12 mouse cellular contexts compared by ENCODE assay signal in genomic region chr13:63186642-63187041, GRCm38 (mm10).
DNase-seq lines count a peak whose midpoint lies in the region; ATAC-seq and TF ChIP-seq lines count a peak whose summit lies in the region.
"Had no signal": no experiment of that assay in that cellular context is flagged by ENCODE, and none has a peak within 500 bp of the region (broad histone marks: within the 10 kb centered on the region; RNA-seq: fewer than 3 reads in every experiment).

No protein-coding gene starts in this region.

- H3K4me2 ChIP-seq in kidney, embryonic 16.5 days (replicated peaks; ENCODE audit: low read depth, low read length): no peak overlapping the region
- H3K4me2 ChIP-seq in embryonic facial prominence, embryonic 13.5 days: no peak overlapping the region
- no peak overlapping the region for H3K4me2 ChIP-seq in midbrain, embryonic 14.5 days (ENCODE audit: low read length)
- H3K4me2 ChIP-seq: liver, embryonic 13.5 days had no signal

- no peaks in the 10 kb centered on the region for H3K79me2 ChIP-seq in heart, adult 2 months (replicated peaks; ENCODE audit: control insufficient read depth, insufficient read depth, low read length)

- no peak overlapping the region for H3K4me3 ChIP-seq in heart, adult 2 months
- H3K4me3 ChIP-seq in kidney, embryonic 16.5 days (ENCODE audit: low read length): no peak overlapping the region
- no peak overlapping the region for H3K4me3 ChIP-seq in embryonic facial prominence, embryonic 13.5 days
- no peak overlapping the region for H3K4me3 ChIP-seq in midbrain, embryonic 14.5 days (replicated peaks; ENCODE audit: low read depth, low read length)
- H3K4me3 ChIP-seq: hindbrain, embryonic 10.5 days; liver, embryonic 13.5 days had no signal

- WGBS in heart, adult 2 months: 66% methylated on average over 1 of the region's 1 CpGs
- 61% methylated on average over 1 of the region's 1 CpGs for WGBS in kidney, embryonic 16.5 days
- WGBS in embryonic facial prominence, embryonic 13.5 days: 45% methylated on average over 1 of the region's 1 CpGs
- WGBS in midbrain, embryonic 14.5 days: 91% methylated on average over 1 of the region's 1 CpGs

- no peak for TF ChIP-seq POLR2A in heart, adult 2 months (IDR thresholded peaks at IDR 0.05; ENCODE audit: insufficient read depth, low read depth, low read length)

- no peak overlapping the region for H3K9ac ChIP-seq in heart, adult 2 months (ENCODE audit: low read depth, low read length)
- H3K9ac ChIP-seq in kidney, embryonic 16.5 days (replicated peaks; ENCODE audit: low read length): no peak overlapping the region
- H3K9ac ChIP-seq in embryonic facial prominence, embryonic 13.5 days: no peak overlapping the region
- no peak overlapping the region for H3K9ac ChIP-seq in midbrain, embryonic 14.5 days (replicated peaks; ENCODE audit: low read length)
- H3K9ac ChIP-seq: liver, embryonic 13.5 days had no signal

- no peaks in the 10 kb centered on the region for H3K9me3 ChIP-seq in kidney, embryonic 16.5 days (ENCODE audit: low read length)
- no peaks in the 10 kb centered on the region for H3K9me3 ChIP-seq in embryonic facial prominence, embryonic 13.5 days
- no peaks in the 10 kb centered on the region for H3K9me3 ChIP-seq in midbrain, embryonic 14.5 days (ENCODE audit: control insufficient read depth, low read length)
- H3K9me3 ChIP-seq: hindbrain, embryonic 10.5 days; liver, embryonic 13.5 days had no signal

- TF ChIP-seq EP300 in heart, adult 2 months (IDR thresholded peaks at IDR 0.05; ENCODE audit: insufficient read depth, low read depth, low read length): no peak

- no peak for TF ChIP-seq CTCF in heart, adult 2 months (IDR thresholded peaks at IDR 0.05)

- no peaks in the 10 kb centered on the region for H3K27me3 ChIP-seq in heart, adult 2 months (ENCODE audit: control insufficient read depth, insufficient read depth, low read length)
- no peaks in the 10 kb centered on the region for H3K27me3 ChIP-seq in kidney, embryonic 16.5 days (ENCODE audit: insufficient read depth, low read length)
- H3K27me3 ChIP-seq in embryonic facial prominence, embryonic 13.5 days: no peaks in the 10 kb centered on the region
- no peaks in the 10 kb centered on the region for H3K27me3 ChIP-seq in midbrain, embryonic 14.5 days (ENCODE audit: control insufficient read depth, insufficient read depth, low read length)
- H3K27me3 ChIP-seq: liver, embryonic 13.5 days had no signal

- no peak for ATAC-seq in kidney, embryonic 16.5 days (ENCODE audit: low FRiP score, low TSS enrichment)
- ATAC-seq in embryonic facial prominence, embryonic 13.5 days (ENCODE audit: insufficient number of reproducible peaks, insufficient read depth, low FRiP score, low TSS enrichment, low read depth): peak; percentile 29; the same call in 1 of the 2 replicates
- ATAC-seq in midbrain, embryonic 14.5 days (ENCODE audit: low FRiP score, low TSS enrichment): no peak

- no peak for DNase-seq in heart, adult 2 months
- no peak for DNase-seq in heart, postnatal 4 days
- no peak for DNase-seq in kidney, postnatal 14 days
- no peak for DNase-seq in midbrain, embryonic 14.5 days
- DNase-seq in layer of hippocampus, postnatal 36 days: no peak
- no peak for DNase-seq in B cell, adult 2 months
- DNase-seq: adrenal gland, adult 2 months; liver, embryonic 13.5 days; thymus, postnatal 25 days had no signal

- H3K27ac ChIP-seq in heart, adult 2 months: peak overlapping the region; percentile 74
- H3K27ac ChIP-seq in kidney, embryonic 16.5 days (ENCODE audit: low read length): peak overlapping the region; percentile 90
- H3K27ac ChIP-seq in embryonic facial prominence, embryonic 13.5 days: peak overlapping the region; percentile 87
- H3K27ac ChIP-seq in midbrain, embryonic 14.5 days (replicated peaks; ENCODE audit: low read depth, low read length): 0 out of 2 replicates have a peak overlapping the region, but pooled peaks have one; percentile 1
- H3K27ac ChIP-seq: hindbrain, embryonic 10.5 days; liver, embryonic 13.5 days had no signal

- peaks cover 2% of the 10 kb centered on the region; the same call in 1 of the 2 replicates for H3K36me3 ChIP-seq in heart, adult 2 months (ENCODE audit: control insufficient read depth, insufficient read depth, low read length)
- no peaks in the 10 kb centered on the region for H3K36me3 ChIP-seq in kidney, embryonic 16.5 days (ENCODE audit: insufficient read depth, low read length)
- no peaks in the 10 kb centered on the region; the same call in 1 of the 2 replicates for H3K36me3 ChIP-seq in embryonic facial prominence, embryonic 13.5 days
- peaks cover 5% of the 10 kb centered on the region; the same call in 1 of the 2 replicates for H3K36me3 ChIP-seq in midbrain, embryonic 14.5 days (ENCODE audit: control insufficient read depth, insufficient read depth, low read length)
- H3K36me3 ChIP-seq: liver, embryonic 13.5 days had no signal

- intact Hi-C loops in heart, adult 2 months (cut with DNase I): no loop called here

- H3K4me1 ChIP-seq in heart, adult 2 months (ENCODE audit: control insufficient read depth, insufficient read depth, low read length): peaks cover 14% of the 10 kb centered on the region
- peaks cover 47% of the 10 kb centered on the region for H3K4me1 ChIP-seq in kidney, embryonic 16.5 days (ENCODE audit: insufficient read depth, low read length)
- H3K4me1 ChIP-seq in embryonic facial prominence, embryonic 13.5 days: peaks cover 41% of the 10 kb centered on the region
- H3K4me1 ChIP-seq in midbrain, embryonic 14.5 days (ENCODE audit: control insufficient read depth, insufficient read depth, low read length): no peaks in the 10 kb centered on the region; the same call in 1 of the 2 replicates
- H3K4me1 ChIP-seq: liver, embryonic 13.5 days had no signal

Comparison
In these comparisons a context has a peak if more than half of its experiments do, and no peak if none do; other contexts are left out.
1. H3K27ac ChIP-seq: peak in every context shown above with its lines; median percentile 90 in kidney, embryonic 16.5 days; 87 in embryonic facial prominence, embryonic 13.5 days; 74 in heart, adult 2 months; 1 in midbrain, embryonic 14.5 days.